Mouse (Mus musculus) heart, adult 2 months (tissue): ENCODE results near the gene Nup98. TPM values are rescaled to one million over a fixed set of nuclear protein-coding genes. Genes with fewer than 3 reads are reported as not detected.
A peak's percentile ranks its signal among the peaks of the same experiment; 100 is the strongest.

Experiments
- DNase-seq, 2 experiments: peaks; one replicate each; pipeline ENCODE4 v3.0.0; 2021
- H3K27ac ChIP-seq: fragments of 200-600 bp; 2 replicates; pipeline ENCODE4 v1.8.1; 2022
- H3K27me3 ChIP-seq: fragments of 200-500 bp; 2 replicates; pipeline ENCODE4 v1.6.1; 2012; ENCODE audit warnings: mild to moderate bottlenecking, low read length, inconsistent platforms, mixed read lengths; ENCODE audit not compliant: control insufficient read depth, insufficient read depth
- H3K36me3 ChIP-seq: fragments of 200-500 bp; 2 replicates; pipeline ENCODE4 v1.6.1; 2012; ENCODE audit warnings: low read length, inconsistent platforms; ENCODE audit not compliant: control insufficient read depth, insufficient read depth
- H3K4me1 ChIP-seq: fragments of 200-500 bp; 2 replicates; pipeline ENCODE4 v1.6.1; 2011; ENCODE audit warnings: low read length; ENCODE audit not compliant: control insufficient read depth, insufficient read depth
- H3K4me3 ChIP-seq: fragments of 200-600 bp; 2 replicates; pipeline ENCODE4 v1.8.1; 2022
- H3K79me2 ChIP-seq: fragments of 200-500 bp; replicated peaks from 2 replicates; pipeline ENCODE4 v1.6.1; 2012; ENCODE audit warnings: mild to moderate bottlenecking, inconsistent platforms, low read length, moderate library complexity, mixed read lengths; ENCODE audit not compliant: control insufficient read depth, insufficient read depth
- H3K9ac ChIP-seq: fragments of 200-500 bp; 2 replicates; pipeline ENCODE4 v1.6.1; 2012; ENCODE audit warnings: low read depth, mild to moderate bottlenecking, control low read depth, inconsistent platforms, low read length, mixed read lengths
- CTCF ChIP-seq: fragments of 200-600 bp; IDR thresholded peaks from 2 replicates; pipeline ENCODE4 v1.8.1; 2022; ENCODE audit warnings: antibody characterized with exemption, mild to moderate bottlenecking, moderate library complexity
- EP300 ChIP-seq: fragments of 200-500 bp; IDR thresholded peaks from 2 replicates; pipeline ENCODE4 v1.6.1; 2011; ENCODE audit warnings: low read depth, low read length, control low read depth; ENCODE audit not compliant: insufficient read depth
- POLR2A ChIP-seq: fragments of 200-500 bp; IDR thresholded peaks from 2 replicates; pipeline ENCODE4 v1.6.1; 2011; ENCODE audit warnings: mild to moderate bottlenecking, low read depth, low read length, control low read depth; ENCODE audit not compliant: insufficient read depth
- WGBS: fragments of 180-500 bp; shearing (Covaris S2); methylation state at CpG from one replicate; pipeline ENCODE4 v1.1.7; 2018; 5-methylcytosine and 5-hydroxymethylcytosine counted together
- intact Hi-C: fragments of 180-260 bp; cut with DNase I; formaldehyde crosslinking; loops from one replicate; pipeline ENCODE4 v1.15.1; 2025
- polyA plus RNA-seq: library from polyadenylated mRNA; depleted of rRNA; stranded (reverse); fragments of >200 nt; gene quantifications from 2 replicates; pipeline ENCODE4 v1.2.3, GENCODE M21; 2012
- total RNA-seq, 2 experiments: library from RNA; stranded (reverse); gene quantifications; 2 replicates each; pipeline ENCODE4 v1.2.3; 2021

Gene Nup98
- total and polyA plus RNA-seq, 3 experiments: 9.9 to 32.9 (median 31.9) TPM

GRCm38 (mm10) chr7:102253631-102254030 is 43.7 kb upstream of the Nup98 start:
- peaks cover 1% of the 10 kb centered on the region; the same call in 1 of the 2 replicates for H3K4me1 ChIP-seq
- H3K36me3 ChIP-seq: no peaks in the 10 kb centered on the region
- H3K27me3 ChIP-seq: no peaks in the 10 kb centered on the region
- H3K9ac ChIP-seq: no peak overlapping the region
- TF ChIP-seq CTCF (no peak), POLR2A (no peak), EP300 (no peak)
- DNase-seq: no peak
- WGBS: 87% methylated on average over 1 of the region's 1 CpGs
- no peak overlapping the region for H3K4me3 ChIP-seq
- H3K27ac ChIP-seq: no peak overlapping the region
- no peaks in the 10 kb centered on the region; the same call in 1 of the 2 replicates for H3K79me2 ChIP-seq
- intact Hi-C loops: loop anchor here (5.0 kb wide), 2 partner anchors 41 to 601 kb away; partner anchors contain the start of genes Nup98 and Pgap2

- no peak; the same call in 1 of the 2 replicates for TF ChIP-seq POLR2A
- TF ChIP-seq EP300: peak; percentile 61; the same call in 1 of the 2 replicates
- peak; percentile 98 for TF ChIP-seq CTCF
- peak overlapping the region; percentile 99 for H3K27ac ChIP-seq
- H3K27me3 ChIP-seq: no peaks in the 10 kb centered on the region
- WGBS: 1% methylated on average over 33 of the region's 33 CpGs
- H3K36me3 ChIP-seq: peaks cover 4% of the 10 kb centered on the region; the same call in 1 of the 2 replicates
- H3K4me3 ChIP-seq: peak overlapping the region; percentile 78
- peaks cover under 1% of the 10 kb centered on the region for H3K79me2 ChIP-seq
- intact Hi-C loops: loop anchor here (1.0 to 5.0 kb wide), 4 partner anchors 28 to 598 kb away; partner anchors contain the start of genes Nup98 and Pgap2
- H3K9ac ChIP-seq: peak overlapping the region; percentile 83
- peak; percentile 95 to 98 for DNase-seq
- peaks cover 15% of the 10 kb centered on the region for H3K4me1 ChIP-seq
These were observed 40.7 kb upstream of the Nup98 start for GRCm38 (mm10) chr7:102250631-102251214.

DNA sequence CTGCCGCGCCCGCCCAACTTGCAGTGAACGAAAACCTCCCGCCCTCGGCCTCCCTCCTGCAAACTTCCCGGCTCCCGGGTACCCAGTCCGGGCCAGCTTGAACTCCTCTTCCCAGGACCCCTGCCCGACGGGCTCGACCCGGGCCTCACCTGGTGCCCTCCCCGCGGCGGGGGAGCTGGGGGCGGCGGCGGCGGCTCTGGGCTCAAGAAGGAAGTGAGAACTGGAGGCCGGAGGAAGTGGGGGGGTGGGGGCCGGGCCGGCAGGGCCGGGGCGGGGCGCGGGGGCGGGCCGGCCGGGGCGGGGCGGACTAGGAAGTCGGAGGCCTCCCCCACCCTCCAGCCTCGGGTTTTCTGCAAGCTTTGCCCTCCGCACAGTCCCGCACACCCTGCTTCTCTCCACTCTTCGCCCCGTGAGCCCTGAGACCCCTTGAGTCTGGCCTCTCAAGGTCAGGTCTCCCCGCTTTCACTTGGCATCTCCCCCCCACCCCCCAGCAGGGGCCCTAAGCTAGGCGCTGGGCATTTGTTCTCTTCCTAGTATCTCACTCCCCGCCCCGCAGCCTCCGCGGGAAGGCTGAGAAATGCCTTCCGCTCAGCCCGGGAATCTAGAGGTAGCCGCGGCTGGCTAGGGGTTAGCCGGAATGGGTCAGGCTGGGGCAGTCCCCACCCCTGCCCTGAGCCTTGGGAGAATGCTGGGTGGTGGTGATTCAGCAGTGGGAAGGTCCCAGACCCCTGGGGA is 40.1 kb upstream of the Nup98 start:
- Histone ChIP-seq H3K9ac (peak overlapping the region; percentile 97), H3K4me1 (peaks cover 21% of the 10 kb centered on the region), H3K27ac (peak overlapping the region; percentile 99), H3K4me3 (peak overlapping the region; percentile 78), H3K27me3 (no peaks in the 10 kb centered on the region), H3K36me3 (peaks cover 4% of the 10 kb centered on the region; the same call in 1 of the 2 replicates), H3K79me2 (peaks cover 2% of the 10 kb centered on the region)
- under 1% methylated on average over 46 of the region's 49 CpGs for WGBS
- intact Hi-C loops: loop anchor here (1.0 to 5.0 kb wide), 4 partner anchors 28 to 598 kb away; partner anchors contain the start of genes Nup98 and Pgap2
- peak; percentile 89 for DNase-seq
- TF ChIP-seq POLR2A (peak; percentile 84), EP300 (0 out of 2 replicates have a peak, but pooled peaks have one; percentile 44), CTCF (no peak)

DNA sequence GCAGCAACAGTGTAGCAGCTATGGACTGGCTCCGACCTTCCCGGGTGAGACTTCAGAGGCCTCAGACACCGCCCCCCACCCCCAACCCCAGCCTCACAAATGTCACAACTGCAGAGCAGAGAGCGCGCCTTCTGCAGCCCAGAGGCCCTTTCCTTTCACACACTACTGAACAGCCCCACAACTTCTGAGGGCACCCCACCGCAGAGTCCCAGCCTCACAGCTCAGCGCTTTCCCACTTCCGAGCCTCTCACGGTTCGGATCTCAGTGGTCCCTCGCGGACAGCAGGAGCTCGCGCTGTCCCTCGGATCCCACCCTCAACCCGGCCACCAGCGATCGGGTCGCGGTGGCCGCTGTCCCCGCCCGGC is 39.5 kb upstream of the Nup98 start:
- H3K27me3 ChIP-seq: no peaks in the 10 kb centered on the region
- WGBS: under 1% methylated on average over 22 of the region's 23 CpGs
- peak overlapping the region; percentile 97 for H3K9ac ChIP-seq
- peak overlapping the region; percentile 78 for H3K4me3 ChIP-seq
- H3K36me3 ChIP-seq: peaks cover 4% of the 10 kb centered on the region; the same call in 1 of the 2 replicates
- H3K4me1 ChIP-seq: peaks cover 24% of the 10 kb centered on the region
- DNase-seq: no peak
- H3K27ac ChIP-seq: peak overlapping the region; percentile 99
- TF ChIP-seq EP300 (no peak), CTCF (no peak), POLR2A (no peak)
- intact Hi-C loops: no loop called here
- peaks cover 2% of the 10 kb centered on the region for H3K79me2 ChIP-seq

DNA sequence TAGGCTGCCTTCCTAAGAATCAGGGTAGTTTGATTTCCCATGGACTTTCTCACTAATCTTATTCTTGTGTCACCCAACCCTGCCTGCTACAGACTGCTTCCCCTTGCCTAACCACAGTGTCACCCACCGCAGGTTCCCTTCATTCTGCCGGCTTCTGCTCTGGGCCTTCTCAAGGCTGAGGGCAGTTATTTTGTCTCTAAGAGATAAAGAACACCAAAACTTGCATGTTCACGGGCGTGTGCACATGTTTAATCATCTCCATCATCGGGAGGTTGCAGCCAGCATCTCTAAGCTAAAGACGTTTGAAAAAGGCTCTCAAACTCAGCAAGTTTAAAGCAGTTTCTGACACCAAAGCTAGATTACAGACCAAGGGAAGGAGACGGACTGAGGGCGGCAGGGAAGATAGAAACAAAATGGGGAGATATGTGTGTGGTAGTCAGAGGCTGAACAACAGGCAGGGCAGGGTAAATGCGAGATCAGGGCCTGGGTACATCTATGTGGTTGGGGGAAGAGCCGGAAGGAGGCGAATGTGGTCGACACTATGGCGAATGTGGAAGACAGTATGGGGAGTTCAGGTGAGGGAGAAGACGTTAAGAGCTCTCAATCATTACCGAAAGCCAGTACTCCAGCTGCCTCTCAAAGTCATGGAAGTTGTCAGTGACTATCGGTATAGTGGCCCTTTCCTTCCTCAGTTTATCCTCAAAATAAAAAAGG is 38.9 kb upstream of the Nup98 start:
- TF ChIP-seq EP300 (no peak), CTCF (no peak), POLR2A (no peak)
- H3K27ac ChIP-seq: peak overlapping the region; percentile 99
- H3K27me3 ChIP-seq: no peaks in the 10 kb centered on the region
- peak overlapping the region; percentile 97 for H3K9ac ChIP-seq
- H3K4me3 ChIP-seq: peak overlapping the region; percentile 78
- peaks cover 4% of the 10 kb centered on the region; the same call in 1 of the 2 replicates for H3K36me3 ChIP-seq
- 16% methylated on average over 16 of the region's 16 CpGs for WGBS
- H3K4me1 ChIP-seq: peaks cover 28% of the 10 kb centered on the region
- intact Hi-C loops: no loop called here
- H3K79me2 ChIP-seq: peaks cover 2% of the 10 kb centered on the region
- no peak for DNase-seq
